Mouse (Mus musculus): ENCODE results near the gene Fli1. TPM values are rescaled to one million over a fixed set of nuclear protein-coding genes. Genes with fewer than 3 reads are reported as not detected.

Gene Fli1
- polyA plus RNA-seq, 1 experiment from 2014 or later, result 22.5 TPM

GRCm38 (mm10) chr9:32544731-32545661 is 2.3 kb upstream of the Fli1 start:
- Histone ChIP-seq H3K4me1 (peaks cover 99% of the 10 kb centered on the region), H3K9me3 (no peaks in the 10 kb centered on the region), H3K4me3 (peak overlapping the region; percentile 39), H3K27me3 (ENCODE audit: poor library complexity, severe bottlenecking) (peaks cover 100% of the 10 kb centered on the region), H3K36me3 (replicated peaks) (no peaks in the 10 kb centered on the region), H3K27ac (peak overlapping the region; percentile 80)
- WGBS, result under 1% methylated on average over 40 of the region's 40 CpGs
- peak; percentile 42 for DNase-seq (ENCODE audit: extremely low spot score, low spot score)

GRCm38 (mm10) chr9:32543923-32544575 is 1.4 kb upstream of the Fli1 start:
- Histone ChIP-seq H3K27ac (peak overlapping the region; percentile 87; the same call in 1 of the 2 replicates), H3K9me3 (no peaks in the 10 kb centered on the region), H3K4me1 (peaks cover 92% of the 10 kb centered on the region), H3K27me3 (ENCODE audit: poor library complexity, severe bottlenecking) (peaks cover 100% of the 10 kb centered on the region), H3K36me3 (replicated peaks) (no peaks in the 10 kb centered on the region), H3K4me3 (peak overlapping the region; percentile 72)
- WGBS, result 1% methylated on average over 8 of the region's 8 CpGs
- DNase-seq (ENCODE audit: extremely low spot score, low spot score), result peak; percentile 38

- Histone ChIP-seq H3K36me3 (replicated peaks) (no peaks in the 10 kb centered on the region), H3K4me3 (peak overlapping the region; percentile 72), H3K27ac (peak overlapping the region; percentile 87), H3K4me1 (peaks cover 82% of the 10 kb centered on the region), H3K9me3 (no peaks in the 10 kb centered on the region), H3K27me3 (ENCODE audit: poor library complexity, severe bottlenecking) (peaks cover 100% of the 10 kb centered on the region)
- WGBS, result under 1% methylated on average over 18 of the region's 18 CpGs
- DNase-seq (ENCODE audit: extremely low spot score, low spot score), result peak; percentile 76
These were observed 450 bp upstream of the Fli1 start for GRCm38 (mm10) chr9:32543040-32543581.

- peak; percentile 47 for DNase-seq (ENCODE audit: extremely low spot score, low spot score)
- no peaks in the 10 kb centered on the region for H3K9me3 ChIP-seq
- WGBS, result under 1% methylated on average over 30 of the region's 30 CpGs
- H3K36me3 ChIP-seq (replicated peaks), result no peaks in the 10 kb centered on the region
- H3K27me3 ChIP-seq (ENCODE audit: poor library complexity, severe bottlenecking), result peaks cover 100% of the 10 kb centered on the region
- peaks cover 65% of the 10 kb centered on the region for H3K4me1 ChIP-seq
- peak overlapping the region; percentile 87 for H3K27ac ChIP-seq
- H3K4me3 ChIP-seq, result peak overlapping the region; percentile 72
These were observed 1.3 kb downstream of the Fli1 start for GRCm38 (mm10) chr9:32541223-32541901.

DNA sequence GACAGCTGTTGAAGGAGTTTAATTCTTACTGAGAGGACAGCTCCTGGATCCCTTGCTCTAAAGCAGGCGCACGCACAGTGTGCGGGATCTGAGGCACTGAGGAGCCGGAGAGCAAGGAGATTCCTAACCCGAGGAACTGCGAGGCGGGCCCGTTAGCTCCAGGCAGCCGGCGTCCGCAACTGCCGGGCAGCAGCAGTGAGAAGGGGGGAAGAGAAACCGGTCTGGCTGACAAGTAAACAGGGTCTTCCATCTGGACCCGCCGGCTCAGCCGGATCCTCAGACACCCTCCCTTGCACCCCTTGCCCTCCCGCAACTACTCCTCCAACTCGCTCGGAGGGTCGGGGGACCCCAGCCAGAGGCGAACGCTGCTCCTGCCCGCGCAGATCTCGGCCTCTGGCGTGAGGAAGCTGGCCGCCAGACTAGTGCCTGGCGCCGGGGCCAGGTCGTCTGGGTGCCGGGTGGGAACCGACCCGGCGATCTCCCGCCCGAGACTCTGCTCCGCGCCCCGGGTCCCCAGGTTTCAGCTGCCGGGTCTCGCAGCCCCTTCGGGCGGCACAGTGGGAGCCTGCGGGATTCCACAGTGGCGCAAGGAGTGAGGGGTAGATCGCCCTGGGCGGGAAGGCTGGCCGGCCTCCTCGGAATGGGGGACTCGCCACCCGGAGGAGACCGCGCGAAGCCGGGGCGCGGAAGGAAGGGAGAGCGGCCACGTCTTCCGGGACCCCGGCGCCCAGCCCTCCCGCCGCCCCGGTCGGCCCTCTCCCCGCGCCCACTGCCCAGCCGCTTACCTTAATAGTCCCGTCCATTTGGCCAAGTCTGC is 2.0 kb downstream of the Fli1 start:
- DNase-seq (ENCODE audit: extremely low spot score, low spot score), result peak; percentile 59
- Histone ChIP-seq H3K4me1 (peaks cover 57% of the 10 kb centered on the region), H3K27ac (peak overlapping the region; percentile 87), H3K4me3 (peak overlapping the region; percentile 72), H3K9me3 (no peaks in the 10 kb centered on the region), H3K27me3 (ENCODE audit: poor library complexity, severe bottlenecking) (peaks cover 99% of the 10 kb centered on the region), H3K36me3 (replicated peaks) (no peaks in the 10 kb centered on the region)
- under 1% methylated on average over 69 of the region's 70 CpGs for WGBS

- H3K36me3 ChIP-seq (replicated peaks), result no peaks in the 10 kb centered on the region
- peak; percentile 50 for DNase-seq (ENCODE audit: extremely low spot score, low spot score)
- H3K27me3 ChIP-seq (ENCODE audit: poor library complexity, severe bottlenecking), result peaks cover 99% of the 10 kb centered on the region
- peaks cover 52% of the 10 kb centered on the region for H3K4me1 ChIP-seq
- under 1% methylated on average over 13 of the region's 13 CpGs for WGBS
- H3K27ac ChIP-seq, result peak overlapping the region; percentile 87
- no peaks in the 10 kb centered on the region for H3K9me3 ChIP-seq
- H3K4me3 ChIP-seq, result peak overlapping the region; percentile 72
These were observed 2.6 kb downstream of the Fli1 start for GRCm38 (mm10) chr9:32540061-32540405.

GRCm38 (mm10) chr9:32539321-32539761 is 3.3 kb downstream of the Fli1 start:
- Histone ChIP-seq H3K4me1 (peaks cover 45% of the 10 kb centered on the region), H3K27me3 (ENCODE audit: poor library complexity, severe bottlenecking) (peaks cover 97% of the 10 kb centered on the region), H3K36me3 (replicated peaks) (no peaks in the 10 kb centered on the region), H3K9me3 (no peaks in the 10 kb centered on the region), H3K27ac (no peak overlapping the region), H3K4me3 (peak overlapping the region; percentile 72)
- DNase-seq (ENCODE audit: extremely low spot score, low spot score), result no peak
- 38% methylated on average over 3 of the region's 3 CpGs for WGBS

GRCm38 (mm10) chr9:32538124-32538523 is 4.5 kb downstream of the Fli1 start:
- WGBS, result 85% methylated on average over 5 of the region's 5 CpGs
- H3K4me1 ChIP-seq, result peaks cover 32% of the 10 kb centered on the region
- H3K36me3 ChIP-seq (replicated peaks), result no peaks in the 10 kb centered on the region
- no peak for DNase-seq (ENCODE audit: extremely low spot score, low spot score)
- no peaks in the 10 kb centered on the region for H3K9me3 ChIP-seq
- peak overlapping the region; percentile 72; the same call in 1 of the 2 replicates for H3K4me3 ChIP-seq
- peaks cover 93% of the 10 kb centered on the region for H3K27me3 ChIP-seq (ENCODE audit: poor library complexity, severe bottlenecking)
- no peak overlapping the region for H3K27ac ChIP-seq

DNA sequence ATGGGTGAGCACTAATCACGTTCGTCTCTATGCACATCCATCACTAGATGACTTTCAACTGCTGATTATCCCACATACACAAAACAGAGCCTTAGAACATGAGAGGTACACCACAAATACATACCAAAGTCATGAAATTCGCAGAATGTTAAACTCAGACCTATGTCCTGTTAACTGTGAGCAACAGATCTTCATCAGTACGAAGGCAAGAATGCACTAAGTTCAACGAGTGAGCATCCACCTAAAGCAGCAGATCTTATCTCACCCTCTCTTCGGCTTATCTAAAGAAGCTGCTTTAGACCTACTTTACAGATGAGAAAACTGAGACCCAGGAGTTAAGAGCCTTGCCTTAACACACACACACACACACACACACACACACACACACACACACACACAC is 5.0 kb downstream of the Fli1 start:
- no peaks in the 10 kb centered on the region for H3K9me3 ChIP-seq
- peaks cover 28% of the 10 kb centered on the region for H3K4me1 ChIP-seq
- DNase-seq (ENCODE audit: extremely low spot score, low spot score), result no peak
- H3K27ac ChIP-seq, result no peak overlapping the region
- no peaks in the 10 kb centered on the region for H3K36me3 ChIP-seq (replicated peaks)
- H3K27me3 ChIP-seq (ENCODE audit: poor library complexity, severe bottlenecking), result peaks cover 89% of the 10 kb centered on the region
- H3K4me3 ChIP-seq, result no peak overlapping the region
- 87% methylated on average over 6 of the region's 6 CpGs for WGBS

- Histone ChIP-seq H3K9me3 (no peaks in the 10 kb centered on the region), H3K36me3 (replicated peaks) (no peaks in the 10 kb centered on the region), H3K4me3 (no peak overlapping the region), H3K4me1 (peaks cover 8% of the 10 kb centered on the region), H3K27me3 (ENCODE audit: poor library complexity, severe bottlenecking) (peaks cover 66% of the 10 kb centered on the region), H3K27ac (no peak overlapping the region)
- WGBS, result 66% methylated on average over 2 of the region's 2 CpGs
- DNase-seq (ENCODE audit: extremely low spot score, low spot score), result no peak
These were observed 7.3 kb downstream of the Fli1 start for GRCm38 (mm10) chr9:32535201-32535955.

DNA sequence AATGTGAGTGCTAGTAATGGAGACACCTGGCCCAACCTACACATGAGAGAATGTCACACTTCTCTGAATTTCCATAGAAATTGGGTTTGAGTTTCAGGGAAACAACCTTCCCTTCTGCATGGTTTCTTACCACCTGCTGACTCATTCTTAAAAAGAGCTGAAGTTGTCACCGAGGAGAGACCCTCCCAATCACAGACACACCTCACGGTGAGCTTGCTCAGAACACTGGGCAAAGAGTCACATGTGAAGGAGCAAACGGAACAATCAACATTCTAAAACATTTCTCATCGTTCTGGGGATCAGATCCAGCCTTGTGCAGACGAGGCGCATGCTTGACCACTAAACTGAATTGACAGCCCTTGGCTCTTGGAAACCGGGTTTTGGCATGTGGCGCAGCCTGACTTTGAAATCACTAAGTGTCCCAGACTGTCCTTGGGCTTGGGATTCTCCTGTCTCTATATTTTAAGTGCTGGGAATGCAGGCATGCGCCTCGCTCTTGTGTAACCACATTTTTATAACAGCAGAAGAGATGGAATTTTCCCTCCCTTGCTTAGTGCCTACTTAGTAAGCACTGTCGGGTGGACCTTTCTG is 8.5 kb downstream of the Fli1 start:
- no peak for DNase-seq (ENCODE audit: extremely low spot score, low spot score)
- no peaks in the 10 kb centered on the region for H3K36me3 ChIP-seq (replicated peaks)
- H3K4me1 ChIP-seq, result peaks cover 9% of the 10 kb centered on the region
- H3K27ac ChIP-seq, result no peak overlapping the region
- H3K27me3 ChIP-seq (ENCODE audit: poor library complexity, severe bottlenecking), result peaks cover 53% of the 10 kb centered on the region
- 86% methylated on average over 11 of the region's 11 CpGs for WGBS
- H3K4me3 ChIP-seq, result no peak overlapping the region
- H3K9me3 ChIP-seq, result no peaks in the 10 kb centered on the region

Data from forebrain, embryonic 10.5 days (tissue).